Mouse (Mus musculus) forebrain, embryonic 15.5 days (tissue): Measurements from ENCODE around the gene Sirt7. TPM values are rescaled to one million over a fixed set of nuclear protein-coding genes. Genes with fewer than 3 reads are reported as not detected.

Experiments
- ATAC-seq: fragments of 200-750 bp; cut with Nextera tagmentation; replicated peaks from 2 replicates; pipeline ENCODE4 v1.8.0; 2017; ENCODE audit warnings: mild to moderate bottlenecking, moderate TSS enrichment, moderate library complexity
- H3K27ac ChIP-seq: fragments of 300-500 bp; sonication (generic); replicated peaks from 2 replicates; pipeline ENCODE4 v1.5.1; 2015; ENCODE audit warnings: mild to moderate bottlenecking, inconsistent platforms
- H3K27me3 ChIP-seq: fragments of 300-500 bp; sonication (generic); 2 replicates; pipeline ENCODE4 v1.6.1; 2015; ENCODE audit warnings: inconsistent platforms
- H3K36me3 ChIP-seq: fragments of 300-500 bp; sonication (generic); 2 replicates; pipeline ENCODE4 v1.6.1; 2015; ENCODE audit warnings: mild to moderate bottlenecking, inconsistent platforms
- H3K4me1 ChIP-seq: fragments of 300-500 bp; sonication (generic); 2 replicates; pipeline ENCODE4 v1.6.1; 2015; ENCODE audit warnings: inconsistent platforms
- H3K4me2 ChIP-seq: fragments of 300-500 bp; sonication (generic); replicated peaks from 2 replicates; pipeline ENCODE4 v1.6.1; 2015; ENCODE audit warnings: mild to moderate bottlenecking, inconsistent platforms
- H3K4me3 ChIP-seq: fragments of 300-500 bp; sonication (generic); 2 replicates; pipeline ENCODE4 v1.5.1; 2015; ENCODE audit warnings: mild to moderate bottlenecking, inconsistent platforms
- H3K9ac ChIP-seq: fragments of 300-500 bp; sonication (generic); replicated peaks from 2 replicates; pipeline ENCODE4 v1.6.1; 2015; ENCODE audit warnings: mild to moderate bottlenecking, inconsistent platforms
- H3K9me3 ChIP-seq: fragments of 300-500 bp; sonication (generic); 2 replicates; pipeline ENCODE4 v1.6.1; 2016; ENCODE audit warnings: inconsistent platforms
- WGBS: fragments of 180-500 bp; shearing (Covaris S2); methylation state at CpG from one replicate; pipeline ENCODE4 v1.1.7; 2015; ENCODE audit warnings: mixed read lengths; 5-methylcytosine and 5-hydroxymethylcytosine counted together
- polyA plus RNA-seq: library from polyadenylated mRNA; unstranded; fragments of >200 nt; fragmentation: Nextera tagmentation; extraction: Ambion mirVana; gene quantifications from 2 replicates; pipeline ENCODE4 v1.2.1, GENCODE M21; 2015

Sirt7 gene
- polyA plus RNA-seq, 1 experiment from 2014 or later, result 51.4 TPM

GRCm38 (mm10) chr11:120633520-120634343, 8.7 kb upstream of the Sirt7 start, which contains the start of gene Mafg:
Mafg (minus strand) TSS chr11:120633600.
- Histone ChIP-seq H3K36me3 (peaks cover 7% of the 10 kb centered on the region), H3K4me1 (peaks cover 35% of the 10 kb centered on the region), H3K4me3 (peak within 1 kb of the TSS; percentile 58), H3K4me2 (peak within 1 kb of the TSS; percentile 90), H3K27me3 (no peaks in the 10 kb centered on the region), H3K27ac (peak within 1 kb of the TSS; percentile 76), H3K9ac (peak within 1 kb of the TSS; percentile 62), H3K9me3 (no peaks in the 10 kb centered on the region)
- WGBS, result 11% methylated on average over 58 of the region's 58 CpGs
- ATAC-seq, result peak; percentile 93

GRCm38 (mm10) chr11:120632559-120633519, 7.8 kb upstream of the Sirt7 start:
- H3K27ac ChIP-seq, result peak overlapping the region; percentile 76
- H3K9ac ChIP-seq, result peak overlapping the region; percentile 62
- peaks cover 10% of the 10 kb centered on the region for H3K36me3 ChIP-seq
- WGBS, result under 1% methylated on average over 106 of the region's 116 CpGs
- H3K4me1 ChIP-seq, result peaks cover 35% of the 10 kb centered on the region
- H3K4me3 ChIP-seq, result peak overlapping the region; percentile 58
- H3K9me3 ChIP-seq, result no peaks in the 10 kb centered on the region
- H3K27me3 ChIP-seq, result no peaks in the 10 kb centered on the region
- H3K4me2 ChIP-seq, result peak overlapping the region; percentile 90
- ATAC-seq, result peak; percentile 88

- peak overlapping the region; percentile 90 for H3K4me2 ChIP-seq
- H3K36me3 ChIP-seq, result peaks cover 17% of the 10 kb centered on the region
- peaks cover 35% of the 10 kb centered on the region for H3K4me1 ChIP-seq
- WGBS, result 67% methylated on average over 4 of the region's 4 CpGs
- H3K27ac ChIP-seq, result no peak overlapping the region
- peak overlapping the region; percentile 62 for H3K9ac ChIP-seq
- no peaks in the 10 kb centered on the region for H3K27me3 ChIP-seq
- H3K4me3 ChIP-seq, result peak overlapping the region; percentile 58
- ATAC-seq, result no peak
- no peaks in the 10 kb centered on the region for H3K9me3 ChIP-seq
Measured at GRCm38 (mm10) chr11:120631726-120632448, 6.8 kb upstream of the Sirt7 start.

GRCm38 (mm10) chr11:120630881-120631725, 6.1 kb upstream of the Sirt7 start:
- no peaks in the 10 kb centered on the region for H3K9me3 ChIP-seq
- no peak overlapping the region; the same call in 1 of the 2 replicates for H3K9ac ChIP-seq
- H3K4me1 ChIP-seq, result peaks cover 35% of the 10 kb centered on the region
- peak overlapping the region; percentile 58; the same call in 1 of the 2 replicates for H3K4me3 ChIP-seq
- 50% methylated on average over 7 of the region's 7 CpGs for WGBS
- no peak for ATAC-seq
- H3K27ac ChIP-seq, result no peak overlapping the region
- peaks cover 22% of the 10 kb centered on the region for H3K36me3 ChIP-seq
- H3K27me3 ChIP-seq, result no peaks in the 10 kb centered on the region
- peak overlapping the region; percentile 90; the same call in 1 of the 2 replicates for H3K4me2 ChIP-seq

- Histone ChIP-seq H3K9ac (no peak overlapping the region), H3K36me3 (peaks cover 22% of the 10 kb centered on the region), H3K27me3 (no peaks in the 10 kb centered on the region), H3K4me1 (peaks cover 41% of the 10 kb centered on the region), H3K4me3 (no peak overlapping the region), H3K9me3 (no peaks in the 10 kb centered on the region), H3K4me2 (no peak overlapping the region), H3K27ac (no peak overlapping the region)
- WGBS, result 37% methylated on average over 5 of the region's 5 CpGs
- ATAC-seq, result no peak
Measured at GRCm38 (mm10) chr11:120630401-120630871, 5.4 kb upstream of the Sirt7 start.

GRCm38 (mm10) chr11:120629911-120630310, 4.9 kb upstream of the Sirt7 start:
- H3K4me2 ChIP-seq, result no peak overlapping the region
- H3K9ac ChIP-seq, result no peak overlapping the region
- H3K9me3 ChIP-seq, result no peaks in the 10 kb centered on the region
- H3K4me1 ChIP-seq, result peaks cover 45% of the 10 kb centered on the region
- ATAC-seq, result no peak
- no peaks in the 10 kb centered on the region for H3K27me3 ChIP-seq
- 44% methylated on average over 7 of the region's 7 CpGs for WGBS
- H3K36me3 ChIP-seq, result peaks cover 22% of the 10 kb centered on the region
- H3K4me3 ChIP-seq, result no peak overlapping the region
- H3K27ac ChIP-seq, result no peak overlapping the region

GRCm38 (mm10) chr11:120629341-120629730, 4.3 kb upstream of the Sirt7 start:
- Histone ChIP-seq H3K27me3 (no peaks in the 10 kb centered on the region), H3K27ac (no peak overlapping the region), H3K9ac (no peak overlapping the region), H3K9me3 (no peaks in the 10 kb centered on the region), H3K4me3 (no peak overlapping the region), H3K36me3 (peaks cover 22% of the 10 kb centered on the region), H3K4me1 (peaks cover 46% of the 10 kb centered on the region), H3K4me2 (no peak overlapping the region)
- ATAC-seq, result no peak
- 72% methylated on average over 23 of the region's 23 CpGs for WGBS

- no peak overlapping the region for H3K9ac ChIP-seq
- ATAC-seq, result no peak
- 91% methylated on average over 23 of the region's 23 CpGs for WGBS
- no peaks in the 10 kb centered on the region for H3K9me3 ChIP-seq
- no peak overlapping the region for H3K4me2 ChIP-seq
- H3K27me3 ChIP-seq, result no peaks in the 10 kb centered on the region
- peaks cover 22% of the 10 kb centered on the region for H3K36me3 ChIP-seq
- peaks cover 49% of the 10 kb centered on the region for H3K4me1 ChIP-seq
- no peak overlapping the region for H3K4me3 ChIP-seq
- H3K27ac ChIP-seq, result no peak overlapping the region
Measured at GRCm38 (mm10) chr11:120628601-120629340, 3.7 kb upstream of the Sirt7 start.

GRCm38 (mm10) chr11:120627468-120628300, 2.6 kb upstream of the Sirt7 start:
- Histone ChIP-seq H3K9ac (no peak overlapping the region), H3K4me2 (no peak overlapping the region), H3K4me3 (no peak overlapping the region), H3K9me3 (no peaks in the 10 kb centered on the region), H3K36me3 (peaks cover 28% of the 10 kb centered on the region), H3K27me3 (no peaks in the 10 kb centered on the region), H3K4me1 (peaks cover 53% of the 10 kb centered on the region), H3K27ac (no peak overlapping the region)
- no peak for ATAC-seq
- WGBS, result 84% methylated on average over 22 of the region's 22 CpGs
